Mouse (Mus musculus) liver, adult (tissue): ENCODE measurements around the gene Folr2.
A peak's percentile ranks its signal among the peaks of the same experiment; 100 is the strongest.

ENCODE experiments used
- GATA4 ChIP-seq: IDR thresholded peaks from 2 replicates; pipeline ENCODE4 v1.6.1; 2014; ENCODE audit warnings: mild to moderate bottlenecking, low read length; ENCODE audit not compliant: insufficient replicate concordance

Folr2 gene

DNA sequence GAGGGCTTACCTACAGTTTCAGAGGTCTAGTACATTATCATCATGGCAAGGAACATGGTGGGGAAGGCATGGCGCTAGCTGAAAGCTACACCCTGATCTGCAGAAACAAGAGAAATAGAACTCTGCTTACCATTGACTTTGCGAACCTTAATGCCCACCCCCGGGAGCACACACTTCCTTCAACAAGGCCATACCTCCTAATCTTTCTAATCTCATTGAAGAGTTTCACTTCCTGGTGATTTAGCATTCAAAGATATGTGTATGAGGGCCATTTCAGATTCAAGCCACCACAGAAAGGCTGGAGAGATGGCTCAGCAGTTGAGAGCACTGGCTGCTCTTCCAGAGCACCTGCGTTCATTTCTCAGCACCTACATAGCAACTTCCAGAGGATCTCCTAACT is at the start of gene Folr2:
TSS of gene Folr2 (minus strand) at position 101 of the 400 bp plus-strand sequence.
- no peak for TF ChIP-seq GATA4

DNA sequence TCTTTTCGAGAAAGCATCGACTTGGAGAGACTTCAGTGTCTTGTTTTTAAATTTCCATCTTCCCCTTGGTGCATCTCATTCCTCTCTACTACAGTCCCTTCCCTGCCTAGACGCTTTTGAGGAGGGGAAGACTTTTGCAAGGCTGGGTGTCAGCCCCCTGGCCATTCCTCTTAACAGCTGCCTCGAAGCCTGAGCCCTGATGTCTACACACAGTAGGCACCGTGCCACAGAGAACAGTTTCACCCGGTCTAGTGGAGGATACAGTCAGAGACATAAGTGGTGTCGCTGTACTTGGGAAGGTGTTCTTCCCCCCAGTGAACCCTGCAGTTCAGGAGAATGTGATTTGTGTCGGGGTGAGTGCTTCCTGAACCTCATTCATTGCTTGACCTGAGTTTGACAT is 49.7 kb upstream of the Folr2 start:
- no peak for TF ChIP-seq GATA4

- no peak for TF ChIP-seq GATA4
Observed at GRCm38 (mm10) chr7:101906287-101906681, 49.3 kb upstream of the Folr2 start, which contains the start of gene Tomt. TSS of gene Tomt (minus strand) at chr7:101906359.

- peak; percentile 40; the same call in 1 of the 2 replicates for TF ChIP-seq GATA4
Observed at GRCm38 (mm10) chr7:101905561-101906286, 48.7 kb upstream of the Folr2 start, which contains the start of gene Lamtor1. TSS of gene Lamtor1 (plus strand) at chr7:101905904.

DNA sequence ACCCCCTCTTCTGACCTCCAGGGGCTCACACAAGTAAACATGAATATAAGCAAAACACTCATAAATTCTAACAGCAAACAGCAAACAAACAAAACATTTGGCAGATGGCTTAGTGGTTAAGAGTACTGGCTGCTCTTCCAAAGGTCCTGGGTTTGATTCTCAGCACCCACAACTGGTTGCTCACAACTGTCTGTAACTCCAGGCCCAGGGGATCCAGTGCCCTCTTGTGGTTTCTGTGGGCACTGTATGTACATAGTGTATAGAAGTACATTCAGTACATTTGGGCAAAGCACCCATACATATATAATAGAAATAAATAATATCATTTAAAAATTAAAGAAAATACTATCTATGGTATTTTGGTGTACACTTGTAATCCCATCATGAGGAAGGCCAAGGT is 45.9 kb upstream of the Folr2 start:
- TF ChIP-seq GATA4 = no peak

- no peak for TF ChIP-seq GATA4
Observed at GRCm38 (mm10) chr7:101901969-101902368, 45.0 kb upstream of the Folr2 start.

GRCm38 (mm10) chr7:101900331-101901097 is 43.5 kb upstream of the Folr2 start:
- no peak for TF ChIP-seq GATA4

DNA sequence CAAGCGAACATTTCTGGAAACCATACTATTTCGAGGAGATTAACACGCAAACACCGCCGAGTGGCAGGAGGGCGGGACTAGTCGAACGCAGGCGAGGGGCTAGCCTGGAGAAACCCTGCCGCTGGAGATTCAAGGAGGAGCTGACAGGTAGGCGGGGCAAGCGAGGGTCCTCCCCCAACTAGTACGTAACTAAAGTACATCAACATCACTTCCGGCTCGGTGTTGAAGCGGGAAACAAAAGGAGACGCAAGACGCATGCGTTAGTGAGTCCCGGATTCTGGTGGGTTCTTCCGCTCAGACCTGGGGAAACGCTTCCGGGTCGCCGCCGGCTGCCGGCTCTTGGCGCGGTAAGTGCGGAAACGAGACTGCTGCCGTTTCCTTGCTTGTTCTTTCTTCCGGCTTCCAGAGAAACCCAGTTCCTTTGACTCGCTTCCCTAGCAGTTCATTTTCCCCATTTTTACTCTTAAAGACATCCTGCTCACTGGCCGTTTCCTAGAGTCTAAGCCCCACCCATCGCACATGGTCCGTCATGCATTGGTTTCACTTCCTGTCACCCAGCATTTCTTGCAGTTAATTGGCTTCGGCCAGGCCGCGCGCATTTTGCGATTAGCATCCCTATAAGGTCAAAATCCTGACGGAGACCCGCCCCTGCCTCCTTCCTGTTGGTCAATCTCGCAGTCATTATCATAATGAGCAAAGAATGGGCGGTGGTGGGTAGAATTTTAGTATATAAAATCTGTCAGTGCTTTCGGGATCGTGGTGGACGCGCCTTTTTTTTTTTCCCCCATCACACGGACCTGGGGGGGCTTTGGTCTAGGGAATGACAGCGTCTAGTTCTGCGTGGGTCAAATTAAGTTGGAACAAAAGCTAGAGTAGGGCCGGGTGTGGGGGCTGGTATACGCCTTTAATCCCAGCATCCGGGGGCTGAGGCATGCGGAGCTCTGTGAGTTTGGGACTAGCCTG is 39.4 kb upstream of the Folr2 start:
- 0 out of 2 replicates have a peak, but pooled peaks have one; percentile 64 for TF ChIP-seq GATA4

DNA sequence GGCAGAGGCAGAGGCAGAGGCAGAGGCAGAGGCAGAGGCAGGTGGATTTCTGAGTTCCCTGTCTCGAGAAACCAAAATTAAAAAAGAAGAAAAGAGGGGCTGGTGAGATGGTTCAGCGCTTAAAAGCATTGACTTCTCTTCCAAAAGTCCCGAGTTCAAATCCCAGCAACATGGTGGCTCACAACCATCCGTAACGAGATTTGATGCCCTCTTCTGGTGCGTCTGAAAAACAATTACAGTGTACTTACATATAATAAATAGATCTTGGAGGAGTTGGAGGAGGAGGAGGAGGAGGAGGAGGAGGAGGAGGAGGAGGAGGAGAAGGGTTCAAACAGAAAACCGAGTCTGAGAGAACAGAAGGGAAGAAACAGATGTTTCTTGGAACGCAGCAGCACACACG is 38.7 kb upstream of the Folr2 start:
- TF ChIP-seq GATA4 = no peak

DNA sequence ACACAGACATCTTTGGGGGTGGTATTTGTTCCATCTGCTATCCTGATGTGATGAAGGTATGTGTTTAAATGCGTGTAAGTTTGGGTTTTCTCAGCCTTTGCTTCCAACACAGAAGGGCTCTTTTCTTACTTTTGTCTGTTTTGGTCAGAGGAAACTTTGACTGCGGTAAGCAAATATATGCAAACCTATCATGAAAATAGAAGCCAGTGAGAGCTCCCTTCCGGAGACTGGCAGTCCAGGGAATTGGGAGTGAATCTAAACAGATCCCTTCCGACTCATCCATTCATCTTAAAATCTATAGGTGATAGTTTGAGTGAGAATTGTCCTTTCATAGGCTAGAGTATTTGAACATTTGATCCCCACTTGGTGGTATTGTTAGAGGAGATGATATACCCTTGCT is 31.5 kb upstream of the Folr2 start:
- TF ChIP-seq GATA4 = no peak

DNA sequence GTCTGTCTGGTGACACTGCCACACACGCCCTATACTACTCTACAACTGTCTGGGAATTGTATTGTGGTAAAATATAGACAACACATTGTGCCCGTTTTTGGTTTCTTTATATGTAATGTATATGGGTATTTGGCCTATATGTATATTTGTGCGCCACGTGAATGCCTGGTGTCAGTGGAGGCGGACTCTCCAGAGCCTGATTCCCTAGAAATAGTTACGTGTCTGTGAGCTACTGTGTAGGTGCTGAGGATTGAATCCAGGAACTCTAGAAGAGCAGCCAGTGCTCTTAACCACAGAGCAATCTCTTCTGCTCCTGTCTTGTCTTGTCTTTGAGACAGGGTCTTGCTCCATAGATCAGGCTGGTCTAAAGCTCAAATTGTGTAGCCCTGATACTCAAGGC is 29.3 kb upstream of the Folr2 start:
- no peak for TF ChIP-seq GATA4

DNA sequence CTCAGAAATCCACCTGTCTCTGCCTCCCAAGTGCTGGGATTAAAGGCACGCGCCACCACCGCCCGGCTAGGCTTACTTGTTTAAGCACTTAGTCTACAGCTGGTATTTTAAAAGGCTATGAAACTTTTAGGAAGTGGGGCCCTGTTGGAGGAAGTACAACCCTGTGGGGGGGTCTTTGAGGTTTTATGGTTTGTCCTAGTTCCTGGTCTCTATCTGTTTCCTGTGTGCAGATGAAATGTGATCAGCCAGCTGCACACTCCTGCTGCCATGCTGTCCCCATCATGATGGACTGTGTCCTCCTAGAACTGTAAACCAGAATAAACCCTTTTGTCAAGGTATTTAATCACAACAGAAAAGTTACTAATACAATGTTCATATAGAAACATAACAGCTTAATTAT is 27.2 kb upstream of the Folr2 start:
- no peak for TF ChIP-seq GATA4

GRCm38 (mm10) chr7:101882413-101883154 is 25.6 kb upstream of the Folr2 start:
- peak; percentile 39; the same call in 1 of the 2 replicates for TF ChIP-seq GATA4

DNA sequence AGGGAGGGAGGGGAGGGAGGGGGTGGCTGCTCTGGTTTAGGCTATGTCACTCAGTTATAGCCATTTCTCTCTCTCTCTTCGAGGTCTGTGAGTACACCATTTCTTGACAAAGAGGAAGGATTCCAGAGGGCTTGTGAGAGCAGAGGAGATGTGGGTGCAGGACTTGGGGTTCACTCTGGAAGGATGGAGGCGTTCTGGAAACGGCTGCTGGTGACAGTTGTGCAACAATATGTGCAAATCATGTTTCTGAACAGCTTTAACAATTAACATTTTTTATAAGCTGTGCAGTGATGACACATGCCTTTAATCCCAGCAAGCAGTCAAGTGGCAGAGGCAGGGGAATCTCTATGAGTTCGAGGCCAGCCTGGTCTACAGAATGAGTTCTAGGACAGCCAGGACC is 23.9 kb upstream of the Folr2 start:
- TF ChIP-seq GATA4 = no peak
